Mouse (Mus musculus): Measurements from ENCODE around the gene Caskin1.

- no peak for TF ChIP-seq CTCF (IDR thresholded peaks at IDR 0.05; ENCODE audit: low read depth, low read length)
- TF ChIP-seq POLR2A (IDR thresholded peaks at IDR 0.05; ENCODE audit: borderline replicate concordance, low read depth, low read length), result peak; percentile 7; the same call in 1 of the 2 replicates
Observed at GRCm38 (mm10) chr17:24549618-24550415, 61.4 kb downstream of the Caskin1 start, which contains the start of gene Pkd1.

Measured in bone marrow macrophage, adult 2 months (primary cell).